Mouse (Mus musculus) embryonic fibroblast, embryonic 13.5 days (primary cell): Measurements from ENCODE around the gene Arrb1.

ENCODE experiments used
- CTCF ChIP-seq: IDR thresholded peaks from 2 replicates; pipeline ENCODE4 v1.5.1; 2011; ENCODE audit warnings: mild to moderate bottlenecking, control low read depth, low read length, moderate library complexity, borderline replicate concordance; ENCODE audit not compliant: insufficient read depth
- POLR2A ChIP-seq: IDR thresholded peaks from 2 replicates; pipeline ENCODE4 v1.6.1; 2011; ENCODE audit warnings: low read depth, mild to moderate bottlenecking, control low read depth, low read length, moderate library complexity

- TF ChIP-seq CTCF = no peak
- no peak for TF ChIP-seq POLR2A
These were observed 2.7 kb upstream of the Arrb1 start for GRCm38 (mm10) chr7:99532526-99532925.
